Mouse (Mus musculus) testis, adult 2 months (tissue): ENCODE results near the gene Spocd1. TPM values are rescaled to one million over a fixed set of nuclear protein-coding genes. Genes with fewer than 3 reads are reported as not detected.
A peak's percentile ranks its signal among the peaks of the same experiment; 100 is the strongest.

Experiments
- H3K27ac ChIP-seq: fragments of 200-500 bp; 2 replicates; pipeline ENCODE4 v1.5.1; 2012; ENCODE audit warnings: low read depth, low read length; ENCODE audit not compliant: control insufficient read depth, insufficient read depth
- H3K27me3 ChIP-seq: fragments of 200-500 bp; 2 replicates; pipeline ENCODE4 v1.6.1; 2012; ENCODE audit warnings: mild to moderate bottlenecking, low read length, moderate library complexity; ENCODE audit not compliant: control insufficient read depth, insufficient read depth
- H3K36me3 ChIP-seq: fragments of 200-500 bp; 2 replicates; pipeline ENCODE4 v1.6.1; 2012; ENCODE audit warnings: mild to moderate bottlenecking, low read length; ENCODE audit not compliant: control insufficient read depth, insufficient read depth
- H3K4me1 ChIP-seq: fragments of 200-500 bp; 2 replicates; pipeline ENCODE4 v1.6.1; 2012; ENCODE audit warnings: low read length; ENCODE audit not compliant: control insufficient read depth, insufficient read depth
- H3K4me3 ChIP-seq: fragments of 200-500 bp; 2 replicates; pipeline ENCODE4 v1.5.1; 2012; ENCODE audit warnings: low read depth, mild to moderate bottlenecking, low read length, moderate library complexity, mixed read lengths; ENCODE audit not compliant: control insufficient read depth
- CTCF ChIP-seq: fragments of 200-500 bp; IDR thresholded peaks from 2 replicates; pipeline ENCODE4 v1.5.1; 2012; ENCODE audit warnings: low read depth, mild to moderate bottlenecking, inconsistent platforms, low read length, moderate library complexity; ENCODE audit not compliant: control insufficient read depth, insufficient read depth, insufficient replicate concordance
- POLR2A ChIP-seq: fragments of 200-500 bp; IDR thresholded peaks from 2 replicates; pipeline ENCODE4 v1.6.1; 2012; ENCODE audit warnings: low read depth, mild to moderate bottlenecking, inconsistent platforms, low read length, moderate library complexity; ENCODE audit not compliant: control insufficient read depth
- polyA plus RNA-seq: library from polyadenylated mRNA; depleted of rRNA; stranded (reverse); fragments of >200 nt; gene quantifications from 2 replicates; pipeline ENCODE4 v1.2.3, GENCODE M21; 2012

The Spocd1 gene
- polyA plus RNA-seq, 1 experiment: 5.1 TPM

GRCm38 (mm10) chr4:129928124-129928751 lies 811 bp upstream of the Spocd1 start:
- no peak overlapping the region for H3K27ac ChIP-seq
- peak overlapping the region; percentile 25 for H3K4me3 ChIP-seq
- peaks cover 7% of the 10 kb centered on the region for H3K4me1 ChIP-seq
- no peaks in the 10 kb centered on the region for H3K36me3 ChIP-seq
- TF ChIP-seq POLR2A (no peak), CTCF (peak; percentile 92)
- no peaks in the 10 kb centered on the region for H3K27me3 ChIP-seq

- Histone ChIP-seq H3K27ac (no peak overlapping the region), H3K27me3 (no peaks in the 10 kb centered on the region), H3K4me1 (peaks cover 2% of the 10 kb centered on the region; the same call in 1 of the 2 replicates), H3K36me3 (no peaks in the 10 kb centered on the region), H3K4me3 (no peak overlapping the region)
- TF ChIP-seq CTCF (no peak), POLR2A (no peak)
Observed at GRCm38 (mm10) chr4:129933696-129934095, 4.6 kb downstream of the Spocd1 start.

- H3K4me3 ChIP-seq: no peak overlapping the region
- H3K36me3 ChIP-seq: no peaks in the 10 kb centered on the region
- TF ChIP-seq POLR2A (no peak), CTCF (no peak)
- H3K4me1 ChIP-seq: peaks cover 2% of the 10 kb centered on the region; the same call in 1 of the 2 replicates
- no peak overlapping the region for H3K27ac ChIP-seq
- H3K27me3 ChIP-seq: no peaks in the 10 kb centered on the region
Observed at GRCm38 (mm10) chr4:129934177-129934855, 5.3 kb downstream of the Spocd1 start.

- H3K4me3 ChIP-seq: no peak overlapping the region
- H3K27me3 ChIP-seq: no peaks in the 10 kb centered on the region
- no peaks in the 10 kb centered on the region for H3K36me3 ChIP-seq
- no peak overlapping the region for H3K27ac ChIP-seq
- no peak for TF ChIP-seq POLR2A
- TF ChIP-seq CTCF: no peak
- peaks cover 2% of the 10 kb centered on the region; the same call in 1 of the 2 replicates for H3K4me1 ChIP-seq
Observed at GRCm38 (mm10) chr4:129951359-129951821, 22.3 kb downstream of the Spocd1 start.

GRCm38 (mm10) chr4:129952241-129952810 lies 23.3 kb downstream of the Spocd1 start:
- no peak for TF ChIP-seq POLR2A
- TF ChIP-seq CTCF: no peak
- H3K4me1 ChIP-seq: peaks cover 2% of the 10 kb centered on the region; the same call in 1 of the 2 replicates
- no peak overlapping the region for H3K27ac ChIP-seq
- H3K36me3 ChIP-seq: no peaks in the 10 kb centered on the region
- H3K4me3 ChIP-seq: no peak overlapping the region
- no peaks in the 10 kb centered on the region for H3K27me3 ChIP-seq

GRCm38 (mm10) chr4:129954527-129954926 lies 25.5 kb downstream of the Spocd1 start:
- TF ChIP-seq CTCF: no peak
- no peak for TF ChIP-seq POLR2A
- no peak overlapping the region for H3K27ac ChIP-seq
- H3K4me3 ChIP-seq: no peak overlapping the region
- H3K36me3 ChIP-seq: no peaks in the 10 kb centered on the region
- no peaks in the 10 kb centered on the region for H3K27me3 ChIP-seq
- peaks cover 3% of the 10 kb centered on the region; the same call in 1 of the 2 replicates for H3K4me1 ChIP-seq

- Histone ChIP-seq H3K36me3 (no peaks in the 10 kb centered on the region), H3K4me1 (peaks cover 20% of the 10 kb centered on the region), H3K27ac (no peak overlapping the region), H3K27me3 (no peaks in the 10 kb centered on the region), H3K4me3 (peak overlapping the region; percentile 90)
- no peak for TF ChIP-seq POLR2A
- no peak for TF ChIP-seq CTCF
Observed at GRCm38 (mm10) chr4:129960180-129960944, 31.3 kb downstream of the Spocd1 start.
